Mouse (Mus musculus): ENCODE data around the gene Purb.

- TF ChIP-seq POLR2A (IDR thresholded peaks at IDR 0.05; ENCODE audit: low read depth, low read length), result no peak
- TF ChIP-seq CTCF (IDR thresholded peaks at IDR 0.05; ENCODE audit: extremely low read depth, insufficient read depth, insufficient read length, insufficient replicate concordance), result no peak
Measured at GRCm38 (mm10) chr11:6474381-6474780, 1.3 kb downstream of the Purb start.
